Mouse (Mus musculus): ENCODE measurements around the gene Isg20l2.

The Isg20l2 gene

GRCm38 (mm10) chr3:87980728-87981127 is 50.6 kb downstream of the Isg20l2 start:
- no peak for DNase-seq (ENCODE audit: low spot score)

- no peak for DNase-seq (ENCODE audit: low spot score)
Measured at GRCm38 (mm10) chr3:87981214-87981760, 51.2 kb downstream of the Isg20l2 start.

DNA sequence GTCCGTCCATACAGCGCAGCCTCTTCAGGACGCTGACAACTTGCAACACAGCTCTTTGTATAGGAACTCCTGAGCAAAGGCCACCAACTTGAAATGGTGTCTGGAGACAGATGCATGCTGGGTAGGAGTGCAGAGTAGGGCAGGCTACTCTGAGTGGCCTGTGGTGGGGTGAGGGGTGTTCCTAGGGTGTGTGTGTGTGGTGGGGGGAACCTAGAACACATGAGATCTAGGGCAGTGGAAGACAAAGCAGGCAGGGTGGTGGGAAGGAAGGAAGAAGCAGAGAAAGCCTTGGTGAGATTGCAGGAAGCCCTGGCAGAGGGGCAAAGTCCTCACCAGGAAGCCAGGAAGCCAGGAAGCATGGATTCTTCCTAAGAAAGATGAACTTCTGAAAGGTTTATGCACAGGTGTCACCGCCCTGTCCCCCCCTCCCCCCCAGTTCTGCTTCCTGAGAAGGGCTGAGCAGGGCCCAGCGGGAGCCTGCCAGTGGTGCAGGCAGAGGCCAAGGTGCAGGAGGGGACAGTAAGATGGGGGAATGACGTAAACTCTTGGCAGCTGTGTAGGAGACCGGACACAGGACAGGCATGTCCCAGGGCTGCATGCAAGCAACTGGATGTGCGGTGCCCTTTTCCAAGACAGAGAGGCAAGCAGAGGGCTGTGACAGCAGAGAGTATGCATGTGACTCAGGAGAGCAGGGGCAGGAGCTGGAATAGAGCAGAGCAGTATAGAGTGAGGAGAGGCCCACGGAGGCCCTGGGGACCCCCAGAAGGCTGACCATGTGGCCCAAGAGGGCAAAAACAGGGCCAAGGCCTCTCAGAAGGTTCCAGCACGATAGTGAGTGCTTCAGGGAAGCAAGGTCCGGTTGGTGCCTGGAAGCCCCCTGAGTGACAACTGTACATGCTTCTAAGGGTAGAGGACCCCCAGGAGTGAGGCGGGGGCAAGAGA is 52.1 kb downstream of the Isg20l2 start:
- DNase-seq (ENCODE audit: low spot score): no peak

- DNase-seq (ENCODE audit: low spot score): no peak
Measured at GRCm38 (mm10) chr3:87982836-87983601, 52.9 kb downstream of the Isg20l2 start.

DNA sequence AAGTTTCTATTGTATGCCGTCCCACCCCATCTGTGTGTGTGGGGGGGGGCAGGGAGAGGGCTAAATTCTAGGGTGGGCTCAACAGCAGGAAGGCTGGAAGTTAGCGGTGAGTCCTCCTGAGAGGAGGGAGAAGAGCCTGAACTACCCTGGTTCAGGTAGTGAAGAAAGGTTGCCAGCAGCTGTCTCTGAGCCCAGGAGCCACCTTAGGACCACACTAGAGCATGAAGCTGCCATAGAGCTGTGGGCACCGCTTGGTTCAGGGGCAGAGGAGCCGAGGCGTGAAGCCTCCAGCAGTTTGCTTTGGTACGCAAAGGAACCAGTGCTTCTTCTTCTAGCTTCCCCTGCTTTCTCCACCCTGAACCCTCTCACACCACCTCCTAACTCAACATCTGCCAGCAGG is 53.5 kb downstream of the Isg20l2 start:
- no peak for DNase-seq (ENCODE audit: low spot score)

GRCm38 (mm10) chr3:87984094-87984493 is 54.0 kb downstream of the Isg20l2 start:
- no peak for DNase-seq (ENCODE audit: low spot score)

DNA sequence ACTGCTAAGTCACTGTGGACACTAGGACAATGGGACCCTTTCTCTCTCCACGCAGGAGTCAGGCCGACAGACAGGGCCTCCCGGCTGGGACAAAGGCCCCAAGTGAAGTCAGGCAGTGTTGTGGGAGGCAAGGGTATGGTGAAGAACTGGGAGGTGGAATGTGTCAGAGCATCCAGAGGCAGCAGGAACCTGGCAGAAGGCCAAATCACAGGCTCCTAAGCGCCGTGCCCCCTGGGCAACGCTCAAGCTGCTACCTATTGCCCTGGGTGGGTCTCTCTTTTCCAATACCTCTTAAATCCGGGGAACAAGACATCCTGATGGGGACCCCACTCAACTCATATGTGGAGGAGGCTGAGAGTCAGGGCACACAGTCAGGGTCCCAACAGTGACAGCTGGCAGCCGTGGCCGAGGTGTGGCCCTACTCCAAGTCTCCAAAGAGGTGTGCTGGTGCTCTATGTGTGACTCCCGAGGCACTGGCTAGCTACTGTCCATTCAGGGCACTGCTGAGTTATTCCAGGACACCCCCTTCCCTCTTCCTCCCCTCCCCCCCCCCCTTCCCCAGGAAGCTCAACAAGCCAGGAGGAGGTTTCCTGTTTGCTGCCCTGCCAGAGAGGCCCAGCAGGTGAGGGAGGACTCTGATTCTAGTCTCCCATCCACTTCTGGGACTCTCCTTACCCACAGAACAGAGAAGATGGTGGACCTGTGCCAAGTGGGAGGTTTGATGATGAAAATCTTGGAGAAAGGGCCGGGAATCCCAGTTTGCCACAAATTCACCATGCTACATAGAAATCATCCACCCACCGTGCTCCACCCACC is 55.6 kb downstream of the Isg20l2 start:
- no peak for DNase-seq (ENCODE audit: low spot score)

DNA sequence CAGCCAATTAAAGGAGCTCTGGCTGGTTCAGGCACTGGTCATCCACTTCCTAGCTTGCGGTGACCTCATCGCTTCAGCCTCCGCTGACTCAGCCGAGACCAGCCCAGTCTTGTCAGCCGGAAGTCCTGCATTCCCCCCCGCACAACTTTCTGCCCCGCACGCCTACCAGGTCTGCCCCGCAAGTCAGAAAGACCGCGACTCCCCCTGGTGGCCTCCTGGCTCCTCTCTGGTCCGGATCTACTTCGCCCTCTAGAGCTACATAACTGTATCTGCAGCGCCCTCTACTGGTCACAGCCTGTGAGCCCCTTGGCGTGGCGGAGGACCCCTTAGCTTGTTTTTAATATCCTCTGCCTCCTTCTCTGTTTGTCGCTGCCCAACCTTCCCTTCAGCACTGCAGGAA is 56.8 kb downstream of the Isg20l2 start:
- DNase-seq (ENCODE audit: low spot score): peak; percentile 85

GRCm38 (mm10) chr3:87987633-87988032 is 57.5 kb downstream of the Isg20l2 start:
- DNase-seq (ENCODE audit: low spot score): no peak

DNA sequence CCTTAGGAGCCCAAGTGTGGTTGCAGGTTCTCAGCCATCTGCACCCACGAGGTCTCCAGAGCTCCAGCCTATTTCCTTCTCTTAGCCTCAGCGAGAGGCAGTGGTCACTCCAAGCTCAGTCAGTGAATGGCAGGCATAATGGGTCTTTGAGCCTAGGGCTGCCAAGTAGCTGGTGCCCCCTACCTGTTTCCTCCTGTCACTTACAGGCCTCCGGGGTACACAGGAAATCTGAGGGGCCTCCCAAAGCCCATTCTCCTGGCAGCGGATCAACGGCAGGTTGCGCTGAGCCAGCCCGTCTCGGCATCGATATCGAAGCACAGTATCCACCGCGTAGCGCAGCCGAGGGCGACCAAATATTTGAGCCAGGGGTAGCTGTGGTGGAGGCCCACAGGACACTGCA is 58.0 kb downstream of the Isg20l2 start:
- no peak for DNase-seq (ENCODE audit: low spot score)

DNA sequence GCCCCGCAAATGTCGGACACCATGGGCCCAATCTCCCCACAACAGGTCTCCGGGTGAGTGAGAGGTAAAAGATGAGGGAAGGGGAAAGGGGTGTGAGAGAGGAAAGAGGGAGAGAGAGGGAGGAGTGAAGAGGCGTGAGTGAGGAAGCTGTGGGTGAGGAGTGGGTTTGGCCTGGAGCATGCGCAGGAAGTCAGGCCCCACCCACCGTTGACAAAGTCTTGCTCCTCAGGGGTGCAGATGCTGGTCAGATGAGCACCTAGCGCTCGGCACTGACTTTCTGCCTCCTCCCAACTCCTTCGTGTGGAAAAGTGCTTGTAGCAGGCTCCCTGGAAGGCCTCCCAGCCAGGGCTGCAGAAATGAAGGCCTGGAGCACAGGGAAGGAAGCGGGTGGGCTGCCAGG is 59.8 kb downstream of the Isg20l2 start:
- DNase-seq (ENCODE audit: low spot score): no peak
